Mouse (Mus musculus) thymus, adult 2 months (tissue): ENCODE measurements around the gene Zxdc.
A peak's percentile ranks its signal among the peaks of the same experiment; 100 is the strongest.

Experiments used
- CTCF ChIP-seq: fragments of 200-500 bp; IDR thresholded peaks from 2 replicates; pipeline ENCODE4 v1.5.1; 2012; ENCODE audit warnings: mild to moderate bottlenecking, control low read depth, low read length, moderate library complexity, borderline replicate concordance; ENCODE audit not compliant: control insufficient read depth, poor library complexity, insufficient read depth; ENCODE audit errors: extremely low read depth
- POLR2A ChIP-seq: fragments of 200-500 bp; IDR thresholded peaks from 2 replicates; pipeline ENCODE4 v1.6.1; 2012; ENCODE audit warnings: mild to moderate bottlenecking, low read length, control low read depth, moderate library complexity; ENCODE audit not compliant: control insufficient read depth, poor library complexity, insufficient read depth; ENCODE audit errors: extremely low read depth

DNA sequence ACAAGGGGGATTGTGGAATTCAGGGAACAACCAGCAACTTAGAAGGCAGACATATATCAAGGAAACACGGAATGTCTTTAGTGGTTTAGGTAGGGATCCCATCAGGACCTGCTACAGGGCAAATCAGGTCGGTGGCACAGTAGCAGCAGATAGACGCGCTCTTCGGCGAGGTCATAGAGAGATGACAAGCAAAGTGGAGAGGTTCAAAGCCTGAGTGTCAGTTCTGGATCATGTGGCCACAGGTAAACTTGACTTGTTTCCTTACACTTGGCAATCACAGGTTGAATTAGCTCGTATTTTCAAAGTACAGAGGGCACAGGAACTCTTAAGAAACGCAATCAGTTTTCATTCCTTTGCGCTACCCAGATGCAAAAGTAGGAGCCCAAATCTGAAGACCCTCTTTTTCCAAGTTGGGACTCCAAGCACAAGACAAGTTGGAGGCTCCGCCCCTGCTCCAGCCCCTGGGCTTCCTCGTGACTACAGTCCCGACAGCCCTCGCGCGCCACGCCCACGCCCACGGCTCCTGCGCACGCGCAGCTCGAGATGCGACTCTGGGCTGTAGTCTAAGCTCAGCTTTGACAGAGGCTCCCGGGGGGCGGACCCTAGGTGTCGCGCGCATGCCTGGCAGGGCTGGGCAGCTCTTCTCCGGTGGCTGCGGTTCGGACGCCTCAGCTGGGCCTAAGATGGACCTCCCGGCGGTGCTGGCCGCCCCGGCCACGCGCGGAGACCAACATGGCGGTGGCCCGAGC is at the start of gene Zxdc:
- peak; percentile 38; the same call in 1 of the 2 replicates for TF ChIP-seq CTCF
- TF ChIP-seq POLR2A, result no peak
